In genomic region chr10:13209506-13209905, GRCm38 (mm10) we compare ENCODE assay signal across 24 mouse cellular contexts. TPM values are rescaled to one million over a fixed set of nuclear protein-coding genes. Genes with fewer than 3 reads are reported as not detected.
A peak's percentile ranks its signal among the peaks of the same experiment; 100 is the strongest.
DNase-seq lines count a peak whose midpoint lies in the region; ATAC-seq and TF ChIP-seq lines count a peak whose summit lies in the region.
"Had no signal": no experiment of that assay in that cellular context is flagged by ENCODE, and none has a peak within 500 bp of the region (broad histone marks: within the 10 kb centered on the region; RNA-seq: fewer than 3 reads in every experiment).

No protein-coding gene starts in this region.

- DNase-seq in embryonic facial prominence, embryonic 10.5 days (ENCODE audit: low spot score): no peak
- DNase-seq in kidney, adult 11 months: no peak
- DNase-seq in lung, postnatal 0 days (ENCODE audit: low spot score): peak; percentile 5
- no peak for DNase-seq in lung, postnatal 4 days
- DNase-seq in urinary bladder, adult 18-20 months (ENCODE audit: low spot score in 2 of 2): no peak
- DNase-seq: adrenal gland, adult 8-10 months; cerebellum, adult 9-10 months; gastrocnemius, postnatal 14 days; heart, postnatal 4 days; kidney, adult 8-10 months; kidney, postnatal 25 days; thymus, adult 2 months had no signal

- H3K9ac ChIP-seq in embryonic facial prominence, embryonic 13.5 days: no peak overlapping the region
- no peak overlapping the region for H3K9ac ChIP-seq in kidney, embryonic 16.5 days (replicated peaks; ENCODE audit: low read length)
- H3K9ac ChIP-seq in lung, postnatal 0 days (replicated peaks; ENCODE audit: low read depth): no peak overlapping the region
- no peak overlapping the region for H3K9ac ChIP-seq in stomach, embryonic 16.5 days (ENCODE audit: low read length)
- H3K9ac ChIP-seq: forebrain, embryonic 15.5 days; midbrain, embryonic 12.5 days had no signal

- no peak for ATAC-seq in embryonic facial prominence, embryonic 13.5 days (ENCODE audit: insufficient number of reproducible peaks, insufficient read depth, low FRiP score, low TSS enrichment, low read depth)
- ATAC-seq in kidney, embryonic 16.5 days (ENCODE audit: low FRiP score, low TSS enrichment): no peak
- no peak for ATAC-seq in lung, postnatal 0 days
- no peak for ATAC-seq in stomach, embryonic 16.5 days (ENCODE audit: insufficient read depth, low FRiP score)
- ATAC-seq: forebrain, embryonic 15.5 days; hindbrain, embryonic 16.5 days; Patski had no signal

- WGBS in embryonic facial prominence, embryonic 13.5 days: 63% methylated on average over 3 of the region's 3 CpGs
- 74% methylated on average over 3 of the region's 3 CpGs for WGBS in embryonic facial prominence, embryonic 10.5 days
- 80% methylated on average over 3 of the region's 3 CpGs for WGBS in kidney, embryonic 16.5 days
- 44% methylated on average over 3 of the region's 3 CpGs for WGBS in lung, postnatal 0 days
- 52% methylated on average over 3 of the region's 3 CpGs for WGBS in stomach, embryonic 16.5 days

- H3K27ac ChIP-seq in embryonic facial prominence, embryonic 13.5 days: peak overlapping the region; percentile 51; the same call in 1 of the 2 replicates
- no peak overlapping the region for H3K27ac ChIP-seq in embryonic facial prominence, embryonic 10.5 days (replicated peaks)
- H3K27ac ChIP-seq in kidney, embryonic 16.5 days (ENCODE audit: low read length): peak overlapping the region; percentile 46; the same call in 1 of the 2 replicates
- no peak overlapping the region for H3K27ac ChIP-seq in lung, postnatal 0 days (ENCODE audit: low read length)
- H3K27ac ChIP-seq in stomach, embryonic 16.5 days (ENCODE audit: low read length): peak overlapping the region; percentile 56
- H3K27ac ChIP-seq: forebrain, embryonic 15.5 days; macrophage; midbrain, embryonic 12.5 days had no signal

- H3K36me3 ChIP-seq in embryonic facial prominence, embryonic 13.5 days: peaks cover 8% of the 10 kb centered on the region
- peaks cover 8% of the 10 kb centered on the region; the same call in 1 of the 2 replicates for H3K36me3 ChIP-seq in embryonic facial prominence, embryonic 10.5 days (replicated peaks)
- H3K36me3 ChIP-seq in kidney, embryonic 16.5 days (ENCODE audit: insufficient read depth, low read length): 0 out of 2 replicates have a peak, but pooled peaks cover 6% of the 10 kb centered on the region
- no peaks in the 10 kb centered on the region for H3K36me3 ChIP-seq in lung, postnatal 0 days (ENCODE audit: insufficient read depth, low read length)
- no peaks in the 10 kb centered on the region for H3K36me3 ChIP-seq in stomach, embryonic 16.5 days (ENCODE audit: control insufficient read depth, insufficient read depth, low read length)
- H3K36me3 ChIP-seq: forebrain, embryonic 15.5 days; midbrain, embryonic 12.5 days had no signal

- 0 out of 2 replicates have a peak, but pooled peaks have one; percentile 4 for TF ChIP-seq CTCF in lung, postnatal 0 days (IDR thresholded peaks at IDR 0.05)

- peaks cover 30% of the 10 kb centered on the region for H3K4me1 ChIP-seq in embryonic facial prominence, embryonic 13.5 days
- peaks cover 12% of the 10 kb centered on the region; the same call in 1 of the 2 replicates for H3K4me1 ChIP-seq in embryonic facial prominence, embryonic 10.5 days
- peaks cover 14% of the 10 kb centered on the region for H3K4me1 ChIP-seq in kidney, embryonic 16.5 days (ENCODE audit: insufficient read depth, low read length)
- 0 out of 2 replicates have a peak, but pooled peaks cover 3% of the 10 kb centered on the region for H3K4me1 ChIP-seq in lung, postnatal 0 days (ENCODE audit: insufficient read depth, low read depth, low read length)
- peaks cover 19% of the 10 kb centered on the region; the same call in 1 of the 2 replicates for H3K4me1 ChIP-seq in stomach, embryonic 16.5 days (ENCODE audit: control insufficient read depth, insufficient read depth, low read length)

- no peak for TF ChIP-seq EP300 in lung, postnatal 0 days (IDR thresholded peaks at IDR 0.05)

- no peak overlapping the region for H3K4me3 ChIP-seq in embryonic facial prominence, embryonic 13.5 days
- H3K4me3 ChIP-seq in embryonic facial prominence, embryonic 10.5 days: no peak overlapping the region
- H3K4me3 ChIP-seq in kidney, embryonic 16.5 days (ENCODE audit: low read length): no peak overlapping the region
- H3K4me3 ChIP-seq in lung, postnatal 0 days (ENCODE audit: low read depth, low read length): no peak overlapping the region
- no peak overlapping the region for H3K4me3 ChIP-seq in stomach, embryonic 16.5 days (replicated peaks; ENCODE audit: low read length)
- H3K4me3 ChIP-seq: forebrain, embryonic 15.5 days; midbrain, embryonic 12.5 days had no signal

- no peak overlapping the region for H3K4me2 ChIP-seq in embryonic facial prominence, embryonic 13.5 days
- no peak overlapping the region for H3K4me2 ChIP-seq in kidney, embryonic 16.5 days (replicated peaks; ENCODE audit: low read depth, low read length)
- no peak overlapping the region for H3K4me2 ChIP-seq in lung, postnatal 0 days (replicated peaks; ENCODE audit: low read depth, low read length)
- no peak overlapping the region for H3K4me2 ChIP-seq in stomach, embryonic 16.5 days (ENCODE audit: low read depth, low read length)
- H3K4me2 ChIP-seq: forebrain, embryonic 15.5 days; midbrain, embryonic 12.5 days had no signal

- H3K9me3 ChIP-seq in embryonic facial prominence, embryonic 13.5 days: no peaks in the 10 kb centered on the region
- H3K9me3 ChIP-seq in embryonic facial prominence, embryonic 10.5 days: no peaks in the 10 kb centered on the region
- no peaks in the 10 kb centered on the region for H3K9me3 ChIP-seq in kidney, embryonic 16.5 days (ENCODE audit: low read length)
- H3K9me3 ChIP-seq in lung, postnatal 0 days (ENCODE audit: low read length): no peaks in the 10 kb centered on the region
- no peaks in the 10 kb centered on the region for H3K9me3 ChIP-seq in stomach, embryonic 16.5 days (replicated peaks; ENCODE audit: control insufficient read depth, low read length)
- H3K9me3 ChIP-seq: forebrain, embryonic 15.5 days; midbrain, embryonic 12.5 days had no signal

- no peaks in the 10 kb centered on the region for H3K27me3 ChIP-seq in embryonic facial prominence, embryonic 13.5 days
- no peaks in the 10 kb centered on the region for H3K27me3 ChIP-seq in embryonic facial prominence, embryonic 10.5 days (replicated peaks; ENCODE audit: low read depth, poor library complexity, severe bottlenecking)
- H3K27me3 ChIP-seq in kidney, embryonic 16.5 days (ENCODE audit: insufficient read depth, low read length): no peaks in the 10 kb centered on the region
- H3K27me3 ChIP-seq in lung, postnatal 0 days (replicated peaks; ENCODE audit: insufficient read depth, low read length): no peaks in the 10 kb centered on the region
- no peaks in the 10 kb centered on the region for H3K27me3 ChIP-seq in stomach, embryonic 16.5 days (ENCODE audit: control insufficient read depth, insufficient read depth, low read length)
- H3K27me3 ChIP-seq: forebrain, embryonic 15.5 days; midbrain, embryonic 12.5 days; Patski had no signal

RNA-seq across cellular contexts. Expression of gene Ltv1, which starts 16.5 kb away (rescaled TPM):
- polyA plus RNA-seq in embryonic facial prominence, embryonic 13.5 days (2015; fragmentation: Nextera tagmentation; extraction: Ambion mirVana): 68.9 and 69.1 TPM in 2 replicates
- 70.9 and 72.0 TPM in 2 replicates for polyA plus RNA-seq in embryonic facial prominence, embryonic 10.5 days (2016; fragmentation: Nextera tagmentation; extraction: Ambion mirVana)
- polyA plus RNA-seq in kidney, embryonic 16.5 days (2015; fragmentation: Nextera tagmentation; extraction: Ambion mirVana): 56.9 and 63.2 TPM in 2 replicates
- 32.2 and 33.1 TPM in 2 replicates for polyA plus RNA-seq in lung, postnatal 0 days (2015; fragmentation: Nextera tagmentation; extraction: Ambion mirVana)
- polyA plus RNA-seq in stomach, embryonic 16.5 days (2015; fragmentation: Nextera tagmentation; extraction: Ambion mirVana): 76.3 and 77.5 TPM in 2 replicates

RNA-seq across cellular contexts. Expression of gene Zc2hc1b, which starts 31.7 kb away (rescaled TPM):
- polyA plus RNA-seq in embryonic facial prominence, embryonic 13.5 days (2015; fragmentation: Nextera tagmentation; extraction: Ambion mirVana): not detected in 2 replicates
- polyA plus RNA-seq in embryonic facial prominence, embryonic 10.5 days (2016; fragmentation: Nextera tagmentation; extraction: Ambion mirVana): not detected in 2 replicates
- not detected in 2 replicates for polyA plus RNA-seq in kidney, embryonic 16.5 days (2015; fragmentation: Nextera tagmentation; extraction: Ambion mirVana)
- not detected in 2 replicates for polyA plus RNA-seq in lung, postnatal 0 days (2015; fragmentation: Nextera tagmentation; extraction: Ambion mirVana)
- polyA plus RNA-seq in stomach, embryonic 16.5 days (2015; fragmentation: Nextera tagmentation; extraction: Ambion mirVana): not detected in 2 replicates
- polyA plus RNA-seq: embryonic facial prominence, embryonic 11.5 days; forebrain, embryonic 15.5 days; heart, embryonic 14.5 days; hindbrain, embryonic 16.5 days; liver, adult 2 months; macrophage; midbrain, embryonic 12.5 days; neural tube, embryonic 14.5 days; Patski; thymus, adult 2 months had no signal

Comparison
In these comparisons a context has a peak if more than half of its experiments do, and no peak if none do; other contexts are left out.
1. H3K27ac ChIP-seq: peak in embryonic facial prominence, embryonic 13.5 days (single experiment), kidney, embryonic 16.5 days (single experiment) and stomach, embryonic 16.5 days (single experiment); none in embryonic facial prominence, embryonic 10.5 days (single experiment) and lung, postnatal 0 days (single experiment).